Mouse (Mus musculus): ENCODE data around the gene Adipor2. TPM values are rescaled to one million over a fixed set of nuclear protein-coding genes. Genes with fewer than 3 reads are reported as not detected.

The Adipor2 gene
- polyA plus RNA-seq, 1 experiment from 2014 or later = 34.5 TPM

DNA sequence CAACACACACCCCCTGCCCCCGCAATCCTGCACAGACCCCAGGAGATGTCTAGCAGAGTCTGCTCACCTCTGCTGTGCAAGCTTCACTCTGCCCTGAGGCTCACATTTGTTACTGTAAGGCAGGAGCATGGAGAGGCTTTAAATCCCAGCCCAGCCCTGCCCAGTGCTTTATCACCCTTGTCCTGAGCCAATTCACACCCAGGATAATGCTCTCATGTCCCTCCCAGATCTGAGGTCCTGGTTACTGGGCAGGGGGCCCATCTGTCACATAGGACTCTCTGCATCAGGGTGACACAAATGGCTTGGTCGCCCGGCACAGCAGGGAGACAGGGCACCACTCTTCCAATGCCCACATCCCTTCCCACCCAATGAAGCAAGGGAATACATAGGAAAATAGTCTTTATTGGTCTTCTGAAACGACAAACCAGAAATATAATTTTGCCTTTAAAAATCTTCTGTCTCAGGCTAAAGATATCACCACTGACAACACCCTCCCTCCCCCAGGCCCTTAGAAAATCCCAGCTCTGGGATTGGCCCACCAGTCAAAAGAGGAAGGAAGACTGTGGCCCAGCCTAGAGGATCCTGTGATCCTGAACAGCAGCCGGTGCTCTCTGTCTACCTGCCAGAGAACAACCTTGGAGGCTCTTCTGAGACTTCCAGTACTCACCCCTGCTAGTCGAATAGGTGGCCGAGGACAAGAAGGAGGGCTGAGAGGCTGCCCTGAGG lies 102.6 kb downstream of the Adipor2 start:
- no peaks in the 10 kb centered on the region for H3K4me1 ChIP-seq (replicated peaks; ENCODE audit: control insufficient read depth, insufficient read depth, low read length)
- H3K9ac ChIP-seq (ENCODE audit: low read depth, low read length) = no peak overlapping the region
- ATAC-seq (ENCODE audit: low FRiP score) = no peak
- H3K27me3 ChIP-seq (ENCODE audit: control insufficient read depth, insufficient read depth, low read length) = no peaks in the 10 kb centered on the region
- no peaks in the 10 kb centered on the region for H3K9me3 ChIP-seq (ENCODE audit: control insufficient read depth, low read length)
- DNase-seq (ENCODE audit: low spot score) = no peak
- H3K4me2 ChIP-seq (replicated peaks; ENCODE audit: low read depth, low read length) = no peak overlapping the region
- no peak overlapping the region for H3K4me3 ChIP-seq (ENCODE audit: low read depth, low read length)
- no peak overlapping the region for H3K27ac ChIP-seq (ENCODE audit: low read depth, low read length)
- WGBS = 67% methylated on average over 7 of the region's 7 CpGs
- H3K36me3 ChIP-seq (ENCODE audit: control insufficient read depth, insufficient read depth, low read length) = no peaks in the 10 kb centered on the region

DNA sequence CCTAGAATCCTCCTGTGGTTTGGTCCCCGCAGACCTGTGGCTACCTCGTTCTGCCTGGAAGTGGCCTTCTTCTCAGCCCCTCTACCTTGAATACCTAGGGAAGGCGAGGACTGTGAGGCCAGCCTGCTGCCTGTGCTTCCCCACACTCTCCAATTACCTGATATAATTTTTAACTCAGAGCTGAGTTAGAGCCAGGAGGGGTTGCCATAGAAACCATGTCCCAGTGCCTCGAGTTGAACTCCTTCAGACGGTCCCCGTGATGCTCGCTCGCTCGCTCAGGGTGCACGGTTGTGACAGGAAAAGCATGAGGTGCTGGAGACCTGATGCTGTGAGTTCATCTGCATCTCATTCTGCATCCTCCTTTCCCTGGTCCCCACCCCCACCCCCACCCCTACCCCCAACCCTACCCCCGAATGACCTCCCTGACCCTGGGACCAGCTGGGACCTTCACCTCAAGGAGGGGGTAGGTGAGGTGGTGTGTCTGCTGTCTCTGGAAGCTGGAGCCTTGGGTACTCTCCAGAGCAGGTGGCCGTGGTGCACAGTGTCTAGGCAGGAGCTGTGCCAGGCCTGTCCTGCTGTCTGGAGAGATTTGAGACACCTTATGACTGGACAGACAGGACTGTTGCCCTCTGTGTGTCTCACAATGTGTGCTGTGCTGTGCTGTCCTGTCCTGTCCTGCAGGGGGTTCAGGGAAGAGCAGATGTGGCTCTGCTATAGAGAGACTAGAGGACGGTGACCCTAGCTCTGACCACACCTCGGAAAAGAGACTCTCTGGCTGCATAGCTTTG lies 103.7 kb downstream of the Adipor2 start:
- H3K4me3 ChIP-seq (ENCODE audit: low read depth, low read length) = no peak overlapping the region
- no peak overlapping the region for H3K4me2 ChIP-seq (replicated peaks; ENCODE audit: low read depth, low read length)
- no peaks in the 10 kb centered on the region for H3K27me3 ChIP-seq (ENCODE audit: control insufficient read depth, insufficient read depth, low read length)
- no peak overlapping the region for H3K9ac ChIP-seq (ENCODE audit: low read depth, low read length)
- DNase-seq (ENCODE audit: low spot score) (no peak), ATAC-seq (ENCODE audit: low FRiP score) (peak; percentile 36; the same call in 1 of the 2 replicates)
- 44% methylated on average over 14 of the region's 14 CpGs for WGBS
- H3K4me1 ChIP-seq (replicated peaks; ENCODE audit: control insufficient read depth, insufficient read depth, low read length) = no peaks in the 10 kb centered on the region
- H3K27ac ChIP-seq (ENCODE audit: low read depth, low read length) = no peak overlapping the region
- no peaks in the 10 kb centered on the region for H3K36me3 ChIP-seq (ENCODE audit: control insufficient read depth, insufficient read depth, low read length)
- no peaks in the 10 kb centered on the region for H3K9me3 ChIP-seq (ENCODE audit: control insufficient read depth, low read length)

GRCm38 (mm10) chr6:119313096-119313495 lies 104.4 kb downstream of the Adipor2 start:
- Histone ChIP-seq H3K4me1 (replicated peaks; ENCODE audit: control insufficient read depth, insufficient read depth, low read length) (no peaks in the 10 kb centered on the region), H3K9me3 (ENCODE audit: control insufficient read depth, low read length) (no peaks in the 10 kb centered on the region), H3K9ac (ENCODE audit: low read depth, low read length) (no peak overlapping the region), H3K27me3 (ENCODE audit: control insufficient read depth, insufficient read depth, low read length) (no peaks in the 10 kb centered on the region), H3K36me3 (ENCODE audit: control insufficient read depth, insufficient read depth, low read length) (no peaks in the 10 kb centered on the region), H3K27ac (ENCODE audit: low read depth, low read length) (no peak overlapping the region), H3K4me3 (ENCODE audit: low read depth, low read length) (no peak overlapping the region), H3K4me2 (replicated peaks; ENCODE audit: low read depth, low read length) (no peak overlapping the region)
- DNase-seq (ENCODE audit: low spot score) (no peak), ATAC-seq (ENCODE audit: low FRiP score) (no peak)
- WGBS = 74% methylated on average over 3 of the region's 3 CpGs

DNA sequence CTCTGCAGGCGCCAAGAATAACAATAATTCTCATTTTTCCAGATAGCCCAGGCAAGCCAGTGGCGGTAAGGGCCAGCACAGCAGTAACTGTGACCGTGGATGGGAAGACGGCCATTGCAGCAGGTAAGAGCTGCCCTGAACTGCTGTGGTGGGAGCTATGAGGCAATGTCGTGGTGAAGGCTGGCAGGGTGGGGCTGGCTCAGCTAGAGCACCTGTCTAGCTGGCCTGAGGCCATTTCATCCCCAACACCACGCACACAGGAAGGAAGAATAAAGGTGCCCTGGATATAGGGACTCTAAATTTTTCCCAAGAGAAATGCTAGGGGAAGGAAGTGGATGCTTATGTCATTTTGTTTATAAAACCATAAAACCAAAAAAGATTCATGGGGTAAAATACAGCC lies 105.1 kb downstream of the Adipor2 start:
- no peaks in the 10 kb centered on the region for H3K36me3 ChIP-seq (ENCODE audit: control insufficient read depth, insufficient read depth, low read length)
- H3K4me2 ChIP-seq (replicated peaks; ENCODE audit: low read depth, low read length) = no peak overlapping the region
- H3K9ac ChIP-seq (ENCODE audit: low read depth, low read length) = no peak overlapping the region
- 88% methylated on average over 6 of the region's 6 CpGs for WGBS
- H3K9me3 ChIP-seq (ENCODE audit: control insufficient read depth, low read length) = no peaks in the 10 kb centered on the region
- no peak overlapping the region for H3K4me3 ChIP-seq (ENCODE audit: low read depth, low read length)
- H3K27ac ChIP-seq (ENCODE audit: low read depth, low read length) = no peak overlapping the region
- DNase-seq (ENCODE audit: low spot score) = no peak
- no peak for ATAC-seq (ENCODE audit: low FRiP score)
- no peaks in the 10 kb centered on the region for H3K4me1 ChIP-seq (replicated peaks; ENCODE audit: control insufficient read depth, insufficient read depth, low read length)
- no peaks in the 10 kb centered on the region for H3K27me3 ChIP-seq (ENCODE audit: control insufficient read depth, insufficient read depth, low read length)

GRCm38 (mm10) chr6:119310176-119310575 lies 107.3 kb downstream of the Adipor2 start:
- DNase-seq (ENCODE audit: low spot score) = no peak
- no peaks in the 10 kb centered on the region for H3K36me3 ChIP-seq (ENCODE audit: control insufficient read depth, insufficient read depth, low read length)
- no peaks in the 10 kb centered on the region for H3K27me3 ChIP-seq (ENCODE audit: control insufficient read depth, insufficient read depth, low read length)
- H3K4me1 ChIP-seq (replicated peaks; ENCODE audit: control insufficient read depth, insufficient read depth, low read length) = no peaks in the 10 kb centered on the region
- no peak for ATAC-seq (ENCODE audit: low FRiP score)
- no peak overlapping the region for H3K9ac ChIP-seq (ENCODE audit: low read depth, low read length)
- H3K4me3 ChIP-seq (ENCODE audit: low read depth, low read length) = no peak overlapping the region
- WGBS = 62% methylated on average over 9 of the region's 9 CpGs
- no peaks in the 10 kb centered on the region for H3K9me3 ChIP-seq (ENCODE audit: control insufficient read depth, low read length)
- H3K4me2 ChIP-seq (replicated peaks; ENCODE audit: low read depth, low read length) = no peak overlapping the region
- H3K27ac ChIP-seq (ENCODE audit: low read depth, low read length) = no peak overlapping the region

DNA sequence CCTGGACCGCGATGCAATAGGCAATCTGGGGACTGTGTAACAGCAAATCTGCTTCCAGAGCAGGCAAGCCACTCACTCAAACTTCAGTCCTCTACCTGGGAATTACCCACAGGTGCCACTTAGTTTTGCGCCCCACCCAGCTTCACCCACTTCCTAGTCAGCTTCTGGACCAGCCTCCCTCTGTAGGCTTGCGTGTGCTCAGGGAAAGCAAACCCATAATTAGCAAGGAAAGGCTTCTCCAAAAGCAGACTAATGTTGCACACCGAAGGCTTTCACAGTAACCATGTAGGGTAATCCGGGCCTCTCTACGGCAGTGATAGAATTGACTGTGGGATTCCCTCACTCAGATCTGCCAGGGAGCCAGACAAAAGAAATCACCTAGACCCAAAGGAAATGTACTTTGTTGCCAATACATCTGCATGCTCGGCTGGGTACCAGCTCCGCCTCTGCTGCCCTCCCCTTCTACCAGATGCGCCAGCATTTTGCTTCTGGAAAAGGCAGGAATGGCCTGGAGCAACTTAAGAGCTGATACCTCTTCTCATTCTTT lies 109.6 kb downstream of the Adipor2 start:
- WGBS = 52% methylated on average over 10 of the region's 10 CpGs
- no peak for DNase-seq (ENCODE audit: low spot score)
- H3K27ac ChIP-seq (ENCODE audit: low read depth, low read length) = no peak overlapping the region

GRCm38 (mm10) chr6:119303331-119303730 lies 114.2 kb downstream of the Adipor2 start:
- ATAC-seq (ENCODE audit: low FRiP score) (no peak), DNase-seq (ENCODE audit: low spot score) (no peak)
- Histone ChIP-seq H3K36me3 (ENCODE audit: control insufficient read depth, insufficient read depth, low read length) (no peaks in the 10 kb centered on the region), H3K4me1 (replicated peaks; ENCODE audit: control insufficient read depth, insufficient read depth, low read length) (no peaks in the 10 kb centered on the region), H3K27ac (ENCODE audit: low read depth, low read length) (no peak overlapping the region), H3K9me3 (ENCODE audit: control insufficient read depth, low read length) (no peaks in the 10 kb centered on the region), H3K9ac (ENCODE audit: low read depth, low read length) (no peak overlapping the region), H3K4me3 (ENCODE audit: low read depth, low read length) (no peak overlapping the region), H3K4me2 (replicated peaks; ENCODE audit: low read depth, low read length) (no peak overlapping the region), H3K27me3 (ENCODE audit: control insufficient read depth, insufficient read depth, low read length) (no peaks in the 10 kb centered on the region)
- WGBS = 92% methylated on average over 6 of the region's 6 CpGs

More for the DNA sequence above, 109.6 kb downstream of the Adipor2 start:
- Histone ChIP-seq H3K9me3 (ENCODE audit: control insufficient read depth, low read length) (no peaks in the 10 kb centered on the region), H3K4me2 (replicated peaks; ENCODE audit: low read depth, low read length) (no peak overlapping the region), H3K9ac (ENCODE audit: low read depth, low read length) (no peak overlapping the region), H3K4me1 (replicated peaks; ENCODE audit: control insufficient read depth, insufficient read depth, low read length) (no peaks in the 10 kb centered on the region), H3K36me3 (ENCODE audit: control insufficient read depth, insufficient read depth, low read length) (no peaks in the 10 kb centered on the region), H3K4me3 (ENCODE audit: low read depth, low read length) (no peak overlapping the region), H3K27me3 (ENCODE audit: control insufficient read depth, insufficient read depth, low read length) (no peaks in the 10 kb centered on the region)
- ATAC-seq (ENCODE audit: low FRiP score) = no peak

Data from hindbrain, embryonic 11.5 days (tissue).